Mouse (Mus musculus) kidney, adult 9 months (tissue): ENCODE data around the gene Pnkd.

Experiments used
- DNase-seq: peaks from one replicate; pipeline ENCODE4 v3.0.0; 2022

The Pnkd gene

DNA sequence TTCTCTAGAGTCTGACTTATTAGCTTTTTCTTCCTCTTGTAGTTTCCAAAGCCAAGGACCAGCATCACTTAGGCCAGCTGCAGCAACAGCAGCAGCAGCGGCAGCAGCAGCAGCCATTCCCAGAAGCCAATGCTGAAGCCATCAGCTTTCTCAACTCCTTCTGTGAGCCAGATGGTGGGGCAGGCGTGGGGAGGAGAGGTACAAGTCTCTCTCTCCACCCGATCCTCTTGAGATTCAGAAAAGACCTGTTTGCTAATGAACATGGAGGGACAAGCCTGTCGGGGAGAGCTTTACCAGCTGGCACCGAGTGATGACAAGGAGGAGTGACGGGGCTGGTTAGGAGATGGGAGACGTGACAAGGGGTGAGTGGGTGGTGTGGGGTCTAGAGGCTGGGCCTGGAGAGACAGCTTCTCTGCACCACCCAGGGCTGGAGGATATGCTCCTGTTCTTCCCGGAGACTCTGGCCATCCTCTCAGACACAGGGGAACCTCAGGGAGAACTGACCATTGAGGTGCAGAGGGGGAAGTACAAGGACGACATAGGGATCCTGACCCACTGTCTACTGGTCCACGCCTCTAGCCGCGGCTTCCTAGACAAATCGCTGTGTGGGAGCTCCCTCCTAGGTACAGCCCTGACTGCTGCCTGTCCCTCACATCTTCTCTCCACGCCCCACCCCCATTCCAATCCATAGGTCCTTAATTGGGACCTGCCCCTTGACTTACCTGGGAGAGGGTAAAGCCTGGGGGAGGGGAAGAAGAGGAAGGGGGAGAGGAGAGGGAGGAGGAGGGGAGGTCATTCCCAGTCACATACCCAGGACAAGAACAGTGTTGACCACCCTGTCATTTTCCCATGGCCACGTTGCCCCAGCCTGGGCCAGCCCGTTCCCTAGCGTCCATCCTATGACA lies 77.8 kb downstream of the Pnkd start:
- no peak for DNase-seq

DNA sequence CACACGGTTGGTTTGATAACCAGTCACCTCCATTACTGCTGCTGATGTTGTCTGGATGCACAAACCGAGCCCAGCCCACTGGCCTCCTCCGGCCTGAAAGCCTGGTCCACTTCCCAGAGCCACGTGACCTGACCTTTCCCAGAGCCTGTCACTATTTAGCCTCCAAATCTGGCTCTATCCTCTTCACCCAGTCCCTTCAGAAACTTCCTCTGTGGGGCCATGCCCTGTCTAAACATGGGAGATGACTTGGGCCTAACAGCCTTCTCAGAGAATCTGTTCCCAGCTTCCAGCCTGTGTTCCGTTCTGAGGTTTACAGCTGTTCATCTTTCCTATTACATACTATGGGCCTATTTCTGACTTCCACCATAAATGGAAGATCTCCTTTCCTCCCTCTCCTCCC lies 78.7 kb downstream of the Pnkd start:
- DNase-seq, result no peak

DNA sequence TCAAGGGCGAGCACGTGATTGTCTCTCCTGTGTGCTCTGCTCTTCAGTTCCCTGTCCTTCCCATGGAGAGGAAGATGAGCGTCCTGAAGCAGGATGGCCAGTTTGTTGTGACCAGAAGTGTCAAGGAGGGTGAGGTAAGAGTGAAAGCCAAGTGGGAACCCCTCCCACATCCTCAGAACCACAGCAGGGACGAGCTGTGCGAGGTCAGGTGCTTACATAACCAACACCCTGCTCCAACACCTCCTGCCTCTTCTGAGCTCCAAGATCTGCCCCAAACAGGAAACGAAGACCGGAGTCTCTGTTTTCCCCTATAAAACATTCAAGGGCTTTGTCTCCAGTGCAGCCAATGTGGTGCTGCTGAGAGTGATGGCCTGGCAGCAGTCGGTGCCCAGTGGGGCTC lies 79.5 kb downstream of the Pnkd start:
- no peak for DNase-seq

DNA sequence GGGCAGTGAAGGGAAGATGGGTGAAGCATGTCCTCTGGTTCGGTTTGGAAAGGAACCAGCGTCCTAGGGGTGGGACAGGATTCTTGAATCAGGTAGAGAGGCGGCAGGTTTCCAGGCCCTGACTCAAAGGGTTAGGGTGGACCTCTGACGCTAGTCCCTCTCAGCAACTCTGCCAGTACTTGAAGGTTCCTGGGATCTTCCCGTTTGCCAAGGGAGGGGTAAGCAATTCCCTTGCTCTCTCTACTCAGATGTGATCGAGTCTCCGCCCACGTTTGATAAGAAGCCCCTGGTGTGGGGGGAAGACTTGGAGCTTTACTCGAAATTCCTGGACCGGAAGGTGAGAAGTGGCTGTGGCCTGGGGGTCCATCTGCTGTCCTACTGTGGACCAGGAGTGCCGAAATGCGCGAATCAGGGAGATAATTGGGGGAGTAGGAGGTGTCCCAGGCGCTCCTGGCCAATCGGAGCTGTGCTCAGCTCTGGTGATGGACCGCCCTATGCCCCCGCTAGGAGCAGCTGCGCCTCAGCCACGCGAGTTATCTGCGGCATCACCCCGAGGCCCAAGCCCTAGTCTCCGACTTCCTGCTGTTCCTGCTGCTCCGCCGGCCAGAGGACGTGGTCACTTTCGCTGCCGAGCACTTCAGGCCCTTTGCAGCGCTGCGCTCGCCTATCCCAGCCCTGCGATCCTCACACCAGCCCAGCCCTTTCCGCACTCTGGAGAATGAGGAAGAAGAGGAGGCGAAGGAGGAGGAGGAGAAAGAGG lies 83.3 kb downstream of the Pnkd start:
- DNase-seq, result no peak

DNA sequence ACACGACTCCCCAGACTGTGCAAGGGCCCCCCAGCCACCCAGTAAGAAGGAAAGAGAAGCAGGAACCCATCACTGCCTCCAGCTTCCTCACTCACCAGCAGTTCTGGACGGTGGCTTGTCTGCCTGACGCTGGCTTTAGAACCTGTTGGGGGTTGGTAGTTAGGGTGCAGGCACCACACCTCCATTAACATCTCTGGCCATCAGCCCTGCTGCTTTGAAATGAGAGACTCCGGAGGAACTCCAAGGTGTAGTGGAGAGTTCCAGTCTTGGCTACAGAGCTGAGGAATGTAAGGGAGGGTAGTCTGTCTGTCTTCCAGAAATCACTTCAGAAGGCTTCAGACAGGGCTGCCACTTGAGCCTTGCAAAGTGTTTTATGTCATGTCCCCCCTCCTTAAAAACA lies 85.3 kb downstream of the Pnkd start:
- no peak for DNase-seq

DNA sequence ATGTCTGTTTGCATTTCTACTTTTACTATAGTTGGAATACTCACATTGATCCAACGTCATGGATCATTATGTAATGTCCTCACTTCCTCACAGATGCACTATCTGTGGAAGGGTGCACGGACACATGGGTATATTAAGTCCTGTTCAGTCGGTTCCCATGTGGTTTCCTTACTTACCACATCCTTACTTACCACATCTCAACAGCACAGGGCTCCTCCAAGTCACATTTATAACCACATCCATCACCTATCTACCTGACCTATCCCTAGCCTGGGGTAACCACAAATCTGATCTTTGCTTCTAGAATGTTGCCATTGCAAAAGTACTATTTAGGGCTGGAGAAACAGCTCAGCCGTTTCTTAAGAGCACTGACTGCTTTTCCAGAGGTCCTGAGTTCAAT lies 88.6 kb downstream of the Pnkd start:
- DNase-seq, result no peak

DNA sequence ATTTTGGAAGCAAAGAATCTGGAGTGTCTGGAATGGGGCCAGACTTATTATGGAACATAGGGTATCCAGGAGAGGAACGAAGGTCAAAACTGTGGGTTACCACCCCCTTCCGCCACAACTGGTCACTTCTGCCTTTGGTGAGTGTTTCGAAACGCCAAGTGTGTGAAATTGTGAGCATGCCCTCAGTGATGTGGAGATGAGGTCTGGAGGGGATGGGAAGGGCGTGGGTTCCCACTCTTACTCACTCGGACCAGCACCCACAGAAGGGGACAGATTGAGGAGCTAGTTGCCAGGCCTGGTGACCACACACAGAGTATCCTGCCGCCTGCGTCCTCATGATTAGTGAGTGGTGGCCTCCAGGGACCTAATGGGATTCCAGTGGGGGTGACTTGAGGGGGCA lies 90.2 kb downstream of the Pnkd start, which contains the start of gene Slc11a1:
TSS of gene Slc11a1 (plus strand) at position 216 of the 400 bp plus-strand sequence.
- no peak for DNase-seq

DNA sequence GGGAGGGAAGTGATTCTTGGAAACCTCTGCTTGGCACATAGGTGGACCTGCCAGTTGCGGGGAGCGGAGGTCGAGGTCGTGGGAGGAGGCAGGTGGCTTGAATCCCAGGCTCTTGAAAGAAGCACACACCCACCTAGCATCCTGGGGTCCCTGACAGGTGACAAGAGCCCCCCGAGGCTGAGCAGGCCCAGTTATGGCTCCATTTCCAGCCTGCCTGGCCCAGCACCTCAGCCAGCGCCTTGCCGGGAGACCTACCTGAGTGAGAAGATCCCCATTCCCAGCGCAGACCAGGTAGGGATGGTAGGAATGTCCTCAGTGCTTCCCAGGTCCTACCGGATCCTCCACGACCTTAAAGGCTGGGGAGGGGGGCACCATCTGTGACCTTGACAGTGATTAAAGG lies 90.8 kb downstream of the Pnkd start:
- DNase-seq, result no peak

DNA sequence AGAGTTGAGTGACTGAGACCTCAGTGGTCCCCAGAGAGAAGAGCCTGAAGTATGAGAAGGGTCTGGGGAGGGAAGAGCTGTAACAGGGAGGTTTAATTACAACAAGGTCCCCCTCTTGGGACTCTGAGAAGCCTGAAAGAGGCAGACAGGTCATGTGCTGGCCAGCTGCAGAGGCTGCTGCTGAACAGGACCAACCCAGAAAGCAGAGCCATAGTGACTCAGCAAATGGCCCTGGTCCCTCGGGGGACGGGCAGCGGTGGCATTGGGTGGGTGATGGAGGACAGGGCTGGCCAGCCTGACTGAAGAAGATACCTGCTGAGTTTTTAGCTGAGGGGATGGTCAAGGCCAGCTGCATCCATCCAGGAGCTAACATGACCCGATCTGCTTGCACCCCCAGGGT lies 91.7 kb downstream of the Pnkd start:
- DNase-seq, result no peak

DNA sequence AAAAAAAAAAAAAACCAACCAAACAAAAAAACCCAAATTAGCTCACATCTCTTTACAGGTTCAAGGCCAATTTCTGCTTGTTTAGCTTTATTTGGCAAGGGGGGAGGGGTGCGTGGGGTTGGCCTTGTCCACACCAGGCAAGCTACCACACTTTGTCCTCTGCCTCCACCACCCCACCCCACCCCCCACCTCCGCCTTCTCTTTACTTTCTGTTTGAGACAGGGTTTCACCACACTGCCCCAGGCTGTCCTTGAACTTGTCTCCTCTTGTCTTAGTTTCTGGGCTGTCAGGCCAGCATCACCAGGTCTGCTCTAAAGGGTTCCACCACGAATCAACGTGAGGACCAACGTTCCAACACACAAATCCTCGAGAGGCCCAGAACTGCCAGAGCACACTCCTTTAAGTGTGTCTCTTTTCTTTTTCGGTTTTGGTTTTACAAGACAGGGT lies 94.4 kb downstream of the Pnkd start:
- no peak for DNase-seq

DNA sequence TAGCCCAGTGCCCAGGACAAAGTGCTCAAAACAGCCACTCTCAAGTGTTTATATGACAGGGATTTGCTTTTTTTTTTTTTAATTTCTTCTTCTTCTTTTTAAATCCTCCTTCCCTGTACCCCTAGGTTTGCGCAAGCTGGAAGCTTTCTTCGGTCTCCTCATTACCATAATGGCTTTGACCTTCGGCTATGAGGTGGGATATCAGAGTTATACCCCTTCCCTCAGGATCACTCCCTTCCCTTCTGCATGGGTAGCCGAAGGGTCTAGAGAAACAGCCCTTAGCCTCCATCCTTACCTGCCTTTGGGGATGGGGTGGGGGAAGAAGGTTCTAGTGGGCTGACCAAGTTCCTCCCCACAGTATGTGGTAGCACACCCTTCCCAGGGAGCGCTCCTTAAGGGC lies 95.8 kb downstream of the Pnkd start:
- no peak for DNase-seq

DNA sequence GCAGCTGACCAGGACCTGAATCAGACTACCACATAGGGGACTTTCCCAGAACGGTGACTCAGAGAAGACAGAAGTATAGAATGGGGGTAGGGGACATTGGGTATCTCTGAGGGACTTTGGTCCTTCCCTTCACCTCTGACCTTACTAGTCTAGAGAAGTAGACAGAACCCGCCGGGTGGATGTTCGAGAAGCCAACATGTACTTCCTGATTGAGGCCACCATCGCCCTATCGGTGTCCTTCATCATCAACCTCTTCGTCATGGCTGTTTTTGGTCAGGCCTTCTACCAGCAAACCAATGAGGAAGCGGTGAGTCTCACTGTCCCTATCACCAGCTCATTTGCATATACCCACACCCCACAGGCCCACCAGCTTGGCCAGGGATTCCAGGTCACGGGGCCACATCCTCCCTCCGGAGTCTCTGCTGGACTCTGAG lies 96.9 kb downstream of the Pnkd start:
- DNase-seq, result no peak

DNA sequence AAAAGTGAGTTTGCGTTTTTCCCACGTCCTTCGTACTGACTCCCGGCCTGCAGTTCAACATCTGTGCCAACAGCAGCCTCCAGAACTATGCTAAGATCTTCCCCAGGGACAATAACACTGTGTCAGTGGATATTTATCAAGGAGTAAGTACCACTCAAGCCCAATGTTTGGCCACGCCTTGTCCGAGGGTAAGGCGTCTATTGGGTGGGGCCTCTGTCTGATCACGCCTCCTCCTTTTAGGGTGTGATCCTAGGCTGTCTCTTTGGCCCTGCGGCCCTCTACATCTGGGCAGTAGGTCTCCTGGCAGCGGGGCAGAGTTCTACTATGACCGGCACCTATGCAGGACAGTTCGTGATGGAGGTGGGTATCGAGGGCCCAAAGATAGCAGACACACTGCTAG lies 98.7 kb downstream of the Pnkd start:
- no peak for DNase-seq

DNA sequence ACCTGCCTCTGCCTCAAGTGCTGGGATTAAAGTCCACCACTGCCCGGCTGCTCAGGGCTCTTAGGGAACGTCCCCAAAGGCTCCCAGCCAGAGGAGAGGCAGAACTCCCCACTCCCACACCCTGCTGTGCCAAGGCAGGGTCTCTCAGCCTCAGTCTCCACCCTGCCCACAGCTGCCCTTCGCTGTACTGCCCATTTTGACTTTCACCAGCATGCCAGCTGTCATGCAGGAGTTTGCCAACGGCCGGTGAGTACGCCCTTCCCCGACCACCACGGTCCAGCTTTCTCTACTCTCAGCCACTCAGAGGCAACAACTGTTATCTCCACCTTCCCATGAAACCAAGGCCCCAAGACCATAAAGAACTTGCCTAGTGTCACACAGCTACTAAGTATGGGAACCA lies 99.8 kb downstream of the Pnkd start:
- DNase-seq, result no peak

DNA sequence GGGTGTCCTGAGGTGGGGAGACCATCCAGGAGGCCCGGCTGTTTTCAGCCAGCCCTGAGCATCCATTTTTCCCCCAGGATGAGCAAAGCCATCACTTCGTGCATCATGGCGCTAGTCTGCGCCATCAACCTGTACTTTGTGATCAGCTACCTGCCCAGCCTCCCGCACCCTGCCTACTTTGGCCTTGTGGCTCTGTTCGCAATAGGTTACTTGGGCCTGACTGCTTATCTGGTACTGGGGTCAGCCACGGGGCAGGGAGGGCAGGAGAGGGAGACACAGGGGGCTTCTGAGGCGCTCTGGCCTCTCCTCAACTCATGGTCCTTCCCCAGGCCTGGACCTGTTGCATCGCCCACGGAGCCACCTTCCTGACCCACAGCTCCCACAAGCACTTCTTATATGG lies 100.3 kb downstream of the Pnkd start:
- DNase-seq, result no peak

DNA sequence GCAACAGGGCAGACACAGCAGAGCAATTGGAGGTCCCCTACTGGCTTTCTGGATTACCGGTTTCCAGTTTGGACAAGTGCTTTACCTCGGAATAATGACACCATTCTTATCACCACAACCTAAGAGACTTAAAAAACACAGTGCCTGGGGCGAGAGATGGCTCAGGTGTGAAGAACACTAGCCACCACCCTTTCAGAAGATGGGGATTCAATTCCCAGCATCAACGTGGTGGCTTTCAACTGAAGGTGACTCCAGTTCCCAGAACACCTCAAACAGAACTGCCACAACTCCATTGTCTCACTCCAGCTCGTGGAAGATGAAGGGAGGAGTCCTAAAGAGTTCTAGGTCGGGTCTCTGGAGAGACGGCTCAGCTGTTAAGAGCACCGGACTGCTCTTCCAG lies 100.8 kb downstream of the Pnkd start:
- no peak for DNase-seq

DNA sequence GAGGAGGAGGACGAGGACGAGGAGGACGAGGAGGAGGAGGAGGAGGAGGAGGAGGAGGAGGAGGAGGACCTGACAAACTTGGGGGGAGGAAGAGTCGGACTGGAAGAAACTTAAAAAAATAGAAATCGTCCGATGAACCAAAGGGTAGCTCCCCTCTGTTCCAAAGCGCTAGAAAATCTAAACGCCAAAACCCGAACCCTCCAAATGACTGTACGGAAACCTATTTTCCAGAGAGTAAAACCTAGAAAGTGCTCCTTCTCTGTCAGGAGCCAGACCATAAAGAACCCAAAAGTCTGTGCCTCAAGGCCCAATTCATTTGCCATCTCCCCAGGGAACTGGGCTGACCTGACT lies 101.6 kb downstream of the Pnkd start:
- DNase-seq, result no peak

DNA sequence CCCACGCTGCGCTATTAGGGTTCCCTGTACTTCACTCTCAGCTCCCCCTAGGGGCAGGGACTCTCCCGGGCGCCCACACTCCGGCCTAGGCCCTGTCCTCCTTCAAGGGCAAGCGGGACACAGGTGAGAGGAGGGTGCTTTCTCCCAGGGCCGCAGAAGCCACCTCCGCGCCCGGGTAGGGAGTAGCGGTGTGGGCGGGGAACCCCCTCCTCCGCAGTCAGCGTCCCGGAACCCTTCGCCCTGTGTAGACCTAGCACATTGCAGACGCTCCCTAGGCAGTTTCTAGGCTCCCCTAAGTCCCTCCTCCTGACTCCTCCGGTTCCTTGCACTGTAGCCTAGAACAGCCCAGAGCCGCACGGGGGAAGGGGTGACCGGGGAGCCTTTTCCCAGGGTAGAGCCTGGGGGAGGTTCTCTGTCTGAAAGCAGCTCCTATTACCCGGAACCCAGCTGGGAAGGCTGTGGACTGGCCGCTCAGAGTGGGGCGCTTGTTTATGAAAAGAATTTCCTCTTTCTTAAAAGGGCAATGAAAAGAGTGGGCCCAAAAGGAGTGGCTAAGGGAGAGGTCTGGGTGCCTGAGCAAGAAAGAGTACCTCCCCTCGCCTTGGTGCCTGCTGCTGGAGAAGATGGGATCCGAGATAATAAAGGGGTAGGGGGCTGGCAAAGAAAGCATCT lies 102.1 kb downstream of the Pnkd start:
- peak; percentile 99 for DNase-seq

DNA sequence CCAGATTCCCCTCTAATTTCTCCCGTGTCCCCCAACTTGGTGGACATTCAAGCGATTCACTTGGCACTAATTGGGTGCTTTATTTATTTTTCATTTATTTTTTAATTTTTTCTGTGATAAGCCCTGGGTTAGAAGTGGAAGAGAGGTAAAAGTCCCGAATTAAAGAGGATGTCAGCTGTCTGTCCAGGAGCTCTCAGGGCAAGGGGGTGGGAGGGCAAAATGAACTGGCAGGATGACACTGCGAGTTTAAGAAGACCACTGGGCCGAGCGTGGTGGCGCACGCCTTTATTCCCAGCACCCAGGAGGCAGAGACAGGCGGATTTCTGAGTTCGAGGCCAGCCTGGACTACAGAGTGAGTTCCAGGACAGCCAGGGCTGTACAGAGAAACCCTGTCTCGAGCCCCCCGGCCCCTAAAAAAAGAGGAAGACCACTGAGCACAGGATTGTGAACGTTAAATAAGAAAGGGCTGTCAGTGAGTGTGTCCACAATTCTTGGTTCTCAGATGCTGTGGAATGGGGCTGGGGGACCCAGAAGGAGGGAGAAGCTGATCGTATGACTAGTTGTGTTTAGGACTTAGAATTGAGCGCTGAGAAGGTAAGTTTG lies 102.8 kb downstream of the Pnkd start:
- DNase-seq, result no peak

DNA sequence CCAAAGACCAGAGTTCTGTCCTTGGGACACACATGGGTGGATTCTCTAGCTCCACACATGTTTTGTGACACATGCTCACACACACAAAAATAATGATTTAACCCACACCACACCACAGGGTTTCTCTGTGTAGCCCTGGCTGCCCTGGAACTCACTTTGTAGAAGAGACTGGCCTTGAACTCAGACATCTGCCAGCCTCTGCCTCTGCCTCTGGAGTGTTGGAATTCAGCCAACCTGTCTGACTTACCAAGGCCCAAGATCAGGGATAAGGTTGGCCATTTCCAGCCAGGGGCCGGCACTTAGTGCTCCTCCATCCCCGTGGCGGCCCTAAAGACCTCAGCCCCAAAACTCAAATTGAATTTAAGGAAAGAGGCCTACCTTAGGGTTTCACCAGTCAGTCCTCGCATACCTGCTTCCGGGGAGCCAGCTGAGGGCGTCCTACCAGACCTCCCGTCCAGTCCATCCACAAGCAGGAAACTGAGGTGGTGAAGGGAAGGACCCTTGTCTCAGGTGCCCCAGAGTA lies 103.7 kb downstream of the Pnkd start:
- no peak for DNase-seq

DNA sequence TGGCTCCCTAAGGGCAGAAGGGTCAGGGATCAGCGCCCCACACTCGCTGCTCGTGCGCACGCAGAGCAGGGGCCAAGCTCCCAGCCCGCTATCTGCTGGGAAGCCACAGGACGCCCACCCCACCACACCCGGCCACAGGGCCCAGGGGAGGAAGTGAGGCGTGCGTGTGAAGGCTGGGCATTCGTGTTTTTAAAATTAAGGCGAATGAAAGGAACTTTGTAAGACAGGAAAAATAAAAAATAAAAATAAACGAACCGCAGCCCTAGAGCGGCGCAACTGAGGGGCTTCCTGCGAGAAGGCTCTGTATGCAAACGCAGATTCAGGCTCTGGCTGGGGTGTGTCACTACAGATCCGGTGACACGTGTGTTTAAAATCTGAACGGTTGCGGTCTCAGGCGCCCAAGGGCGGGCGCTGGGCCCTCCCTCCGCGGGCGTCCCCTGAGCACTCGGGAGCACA lies 105.1 kb downstream of the Pnkd start:
- DNase-seq, result no peak

DNA sequence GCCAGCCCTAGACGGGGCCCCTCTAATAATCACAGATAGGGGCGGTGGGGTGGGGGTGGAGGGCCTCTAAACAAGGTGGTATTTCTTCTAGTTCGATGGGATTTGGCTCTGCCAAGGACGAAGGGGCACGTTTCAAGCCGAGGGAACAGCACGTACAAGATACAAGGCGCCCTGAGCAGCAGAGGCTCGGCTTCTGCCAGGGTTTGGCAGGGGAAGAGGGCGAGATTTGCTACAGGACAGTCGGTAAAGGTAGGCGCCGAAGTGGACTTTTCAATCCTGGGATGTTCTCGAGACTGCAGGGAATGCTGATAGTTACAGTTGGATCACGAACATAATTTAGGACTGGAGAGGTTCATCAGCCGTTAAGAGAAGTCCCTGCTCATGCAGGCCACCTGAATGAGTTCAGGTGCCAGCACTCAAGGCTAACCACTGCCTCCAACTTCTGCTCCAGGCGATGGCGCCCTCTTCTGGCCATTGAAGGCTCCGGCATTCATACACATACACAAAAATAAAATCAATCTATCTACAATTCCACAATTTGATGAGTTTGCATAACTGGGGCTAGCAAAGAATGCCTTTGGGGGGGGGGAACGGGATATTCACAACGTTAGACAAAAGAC lies 105.7 kb downstream of the Pnkd start:
- peak; percentile 70 for DNase-seq
